Mouse (Mus musculus): ENCODE measurements around the gene Arhgap33.

Gene Arhgap33

GRCm38 (mm10) chr7:30534633-30535577 is at the start of gene Arhgap33:
Gene Arhgap33, minus strand, starts transcription at chr7:30535060.
- peak; percentile 99 for DNase-seq

- DNase-seq = no peak
Observed at GRCm38 (mm10) chr7:30584339-30584738, 49.5 kb upstream of the Arhgap33 start.

GRCm38 (mm10) chr7:30581547-30581946 is 46.7 kb upstream of the Arhgap33 start:
- DNase-seq = no peak

- DNase-seq = no peak
Observed at GRCm38 (mm10) chr7:30579950-30580349, 45.1 kb upstream of the Arhgap33 start.

GRCm38 (mm10) chr7:30572969-30573368 is 38.1 kb upstream of the Arhgap33 start:
- no peak for DNase-seq

- no peak for DNase-seq
Observed at GRCm38 (mm10) chr7:30572389-30572788, 37.5 kb upstream of the Arhgap33 start.

GRCm38 (mm10) chr7:30567555-30567954 is 32.7 kb upstream of the Arhgap33 start:
- no peak for DNase-seq

GRCm38 (mm10) chr7:30566033-30566432 is 31.2 kb upstream of the Arhgap33 start:
- DNase-seq = no peak

- no peak for DNase-seq
Observed at GRCm38 (mm10) chr7:30564970-30565571, 30.2 kb upstream of the Arhgap33 start, which contains the start of gene Igflr1. Gene Igflr1, plus strand, starts transcription at chr7:30565427.

GRCm38 (mm10) chr7:30563906-30564280 is 29.0 kb upstream of the Arhgap33 start:
- DNase-seq = no peak

- DNase-seq = peak; percentile 99
Observed at GRCm38 (mm10) chr7:30563117-30563905, 28.5 kb upstream of the Arhgap33 start, which contains the start of the genes U2af1l4, Gm49396 and Psenen. Gene U2af1l4, plus strand, starts transcription at chr7:30563301. Gene Gm49396, plus strand, starts transcription at chr7:30563344. Gene Psenen, minus strand, starts transcription at chr7:30563627.

- DNase-seq = no peak
Observed at GRCm38 (mm10) chr7:30562526-30563116, 27.8 kb upstream of the Arhgap33 start.

GRCm38 (mm10) chr7:30560296-30560695 is 25.4 kb upstream of the Arhgap33 start:
- DNase-seq = no peak

- peak; percentile 99 for DNase-seq
Observed at GRCm38 (mm10) chr7:30559443-30559954, 24.6 kb upstream of the Arhgap33 start, which contains the start of gene Lin37. Gene Lin37, minus strand, starts transcription at chr7:30559838.

- no peak for DNase-seq
Observed at GRCm38 (mm10) chr7:30558656-30559442, 24.0 kb upstream of the Arhgap33 start.

- DNase-seq = no peak
Observed at GRCm38 (mm10) chr7:30557901-30558514, 23.1 kb upstream of the Arhgap33 start.

- peak; percentile 35 for DNase-seq
Observed at GRCm38 (mm10) chr7:30556894-30557536, 22.2 kb upstream of the Arhgap33 start.

GRCm38 (mm10) chr7:30553810-30554584 is 19.1 kb upstream of the Arhgap33 start:
- no peak for DNase-seq

GRCm38 (mm10) chr7:30553021-30553589 is 18.2 kb upstream of the Arhgap33 start:
- DNase-seq = peak; percentile 64
